Mouse (Mus musculus) 3134 (cell line): Measurements from ENCODE around the gene Dnaja4.

Experiments used
- DNase-seq: peaks from one replicate; pipeline ENCODE4 v3.0.0-alpha.2; 2011; ENCODE audit warnings: low spot score; ENCODE audit not compliant: insufficient read length; ENCODE audit errors: extremely low read depth

Gene Dnaja4

DNA sequence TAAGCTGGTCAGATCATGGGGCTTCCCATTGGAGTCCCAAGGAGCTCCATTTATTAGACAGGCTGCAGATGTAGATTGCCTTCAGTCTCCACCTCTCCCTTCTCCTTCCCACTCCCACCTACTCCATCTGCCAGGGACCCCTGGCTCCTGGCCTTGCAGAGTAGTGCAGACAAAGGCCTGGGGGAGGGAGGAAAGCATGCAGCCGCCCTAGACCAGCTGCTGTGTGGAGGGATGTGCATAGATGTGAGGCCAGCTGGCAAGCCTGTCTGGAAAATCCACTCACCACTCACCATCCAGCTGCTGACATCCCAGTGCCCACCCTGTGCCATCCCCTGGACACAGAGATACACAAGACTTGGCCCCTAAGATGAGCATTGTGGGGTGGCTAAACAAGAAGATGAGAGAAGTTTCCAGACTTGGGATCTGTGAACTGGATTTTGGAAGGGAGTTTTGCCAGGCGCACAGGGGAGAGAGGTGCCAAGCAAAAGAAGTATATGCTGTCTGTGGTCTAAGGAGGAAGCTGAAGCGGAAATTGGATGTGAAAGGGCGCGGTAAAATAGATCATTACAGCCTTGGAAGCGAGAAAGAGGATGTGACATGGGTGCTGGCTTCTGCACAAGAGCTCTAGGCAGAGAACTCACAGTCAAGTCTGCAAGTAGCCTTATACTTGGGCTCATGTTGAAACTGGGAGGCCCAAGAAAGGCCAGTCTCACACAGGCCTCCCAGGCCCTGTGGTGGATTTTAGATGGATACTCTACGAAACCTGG is 51.7 kb downstream of the Dnaja4 start:
- DNase-seq, result no peak

DNA sequence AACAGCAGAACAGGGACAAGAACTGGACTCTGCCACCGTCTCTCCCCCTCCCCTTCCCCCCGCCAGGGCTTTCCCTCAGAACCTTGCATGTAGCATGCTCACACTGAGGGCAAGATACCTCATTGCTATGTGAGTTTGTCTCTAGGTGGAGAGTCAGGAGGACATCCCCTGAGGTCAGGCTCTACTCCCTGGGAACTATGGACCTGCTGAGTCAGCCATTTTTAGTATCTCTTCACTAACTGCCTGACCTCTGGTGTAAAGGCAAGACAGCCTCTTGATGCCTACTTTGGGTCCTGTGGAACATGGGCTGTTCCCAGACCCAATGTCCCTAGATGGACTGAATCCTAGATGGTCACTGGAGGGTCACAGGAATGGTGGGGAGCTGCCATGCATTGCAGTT is 53.0 kb downstream of the Dnaja4 start:
- DNase-seq, result no peak

DNA sequence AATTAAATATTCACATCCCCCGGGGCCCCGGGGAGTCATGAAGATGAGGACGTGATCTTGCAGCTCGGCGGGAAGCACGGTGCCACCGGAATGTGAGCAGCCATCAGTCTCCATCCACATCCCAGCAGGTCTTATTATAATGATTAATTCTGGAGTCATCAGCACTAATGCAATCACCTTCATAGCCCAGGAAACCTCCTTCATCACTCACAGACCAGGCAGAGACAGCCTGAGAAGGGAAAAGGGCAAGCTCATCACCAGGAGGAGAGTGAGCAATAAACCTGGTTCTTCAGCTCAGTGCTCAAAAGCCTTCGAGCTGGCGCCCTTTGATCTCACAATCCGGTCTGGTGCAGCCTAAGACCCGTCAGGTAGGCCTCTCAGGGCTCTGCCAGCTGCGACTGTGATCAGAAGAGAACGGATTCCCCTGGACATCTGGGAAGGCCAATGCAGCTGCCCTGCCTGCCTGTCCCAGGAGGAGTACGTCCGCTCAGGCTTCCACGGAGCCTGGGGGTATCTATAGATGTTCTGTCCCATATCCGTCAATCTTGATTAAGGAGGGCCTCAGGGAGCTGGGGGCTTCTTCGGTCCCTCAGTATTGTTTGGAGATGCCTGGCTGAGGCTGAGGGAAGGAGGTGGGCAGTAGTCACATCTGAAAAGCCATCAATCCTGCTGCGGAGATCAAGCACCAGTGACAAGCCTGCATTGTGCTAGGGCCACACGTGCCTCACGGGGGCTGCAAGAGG is 53.7 kb downstream of the Dnaja4 start:
- DNase-seq, result no peak

- no peak for DNase-seq
Measured at GRCm38 (mm10) chr9:54752944-54753295, 54.2 kb downstream of the Dnaja4 start.

DNA sequence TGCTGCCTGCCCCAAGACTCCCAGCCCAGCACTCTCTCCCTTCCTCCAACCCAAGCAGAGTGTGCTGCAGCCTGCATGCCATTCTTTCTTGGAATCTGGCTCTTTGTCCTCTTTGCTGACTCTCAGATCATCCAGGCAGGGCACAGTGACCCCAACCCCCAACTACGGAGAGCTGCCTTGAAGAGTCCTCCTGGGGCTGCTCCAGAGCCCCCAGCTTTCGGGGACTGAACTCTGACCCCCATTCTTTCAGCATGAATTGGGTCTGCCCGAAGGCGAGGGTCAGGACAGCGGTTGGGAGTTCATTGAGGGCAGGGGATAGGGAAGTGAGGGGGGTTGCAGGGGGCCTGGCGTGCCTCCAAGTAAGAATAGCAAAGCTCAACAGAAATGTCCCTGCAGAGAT is 60.9 kb downstream of the Dnaja4 start:
- no peak for DNase-seq

- DNase-seq, result no peak
Measured at GRCm38 (mm10) chr9:54764091-54764490, 65.4 kb downstream of the Dnaja4 start.

DNA sequence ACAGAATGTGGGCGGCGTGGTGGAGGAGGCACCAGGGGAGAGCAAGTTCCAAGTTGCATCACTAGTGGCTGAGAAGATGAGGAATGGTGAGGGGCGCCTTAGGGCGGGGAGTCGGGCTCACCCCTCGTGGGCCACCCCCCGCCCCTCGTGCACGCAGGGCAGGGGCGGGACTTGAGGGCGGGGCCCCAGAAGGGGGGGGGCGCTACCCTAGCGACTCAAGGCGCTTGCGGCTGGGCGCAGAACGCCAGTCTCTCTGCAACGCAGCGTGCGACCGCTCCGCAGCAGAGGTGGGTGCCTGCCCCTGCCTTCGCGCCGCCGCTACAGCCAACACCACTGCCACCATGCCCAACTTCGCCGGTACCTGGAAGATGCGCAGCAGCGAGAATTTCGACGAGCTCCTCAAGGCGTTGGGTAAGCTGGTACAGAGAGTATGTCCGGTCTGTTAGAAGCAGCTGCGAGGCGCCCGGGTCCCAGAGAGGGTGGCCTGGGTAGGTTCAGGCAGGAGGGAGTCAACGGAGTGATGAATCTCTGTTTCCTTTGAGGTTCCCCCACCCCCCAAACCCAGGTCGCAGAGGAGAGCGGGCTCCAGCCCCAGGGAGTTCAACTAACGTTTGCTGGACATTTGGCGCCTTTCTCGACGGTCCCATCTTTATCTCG is 66.0 kb downstream of the Dnaja4 start, which contains the start of gene Crabp1:
TSS of gene Crabp1 (plus strand) at position 188 of the 657 bp plus-strand sequence.
- no peak for DNase-seq

- DNase-seq, result no peak
Measured at GRCm38 (mm10) chr9:54765336-54766085, 66.8 kb downstream of the Dnaja4 start.
